Mouse (Mus musculus): Measurements from ENCODE around the gene Inip. TPM values are rescaled to one million over a fixed set of nuclear protein-coding genes. Genes with fewer than 3 reads are reported as not detected.

Gene Inip
- polyA plus RNA-seq, 2 experiments, result 20.4 to 40.0 TPM

DNA sequence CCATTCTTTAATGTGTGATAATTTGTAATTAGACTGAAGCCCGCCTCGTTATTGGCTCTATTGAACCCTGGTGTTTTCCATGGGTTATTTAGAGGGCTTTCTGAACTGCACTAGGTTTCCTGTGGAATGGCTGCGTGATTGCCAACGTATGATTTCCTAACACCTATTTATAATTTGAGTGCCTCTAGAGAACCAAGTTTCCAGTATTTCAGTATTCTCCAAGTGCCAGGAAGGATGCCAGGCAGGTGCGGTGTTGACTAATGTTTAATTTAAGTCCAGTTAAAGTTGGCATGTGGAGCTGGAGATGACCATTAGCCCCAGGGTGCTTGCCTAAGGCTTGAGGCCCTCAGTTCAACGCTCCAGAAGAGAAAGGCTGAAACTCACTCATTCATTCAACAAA, 14.3 kb downstream of the Inip start:
- DNase-seq (ENCODE audit: low spot score) (no peak), ATAC-seq (ENCODE audit: low FRiP score, low read depth) (no peak)
- H3K9ac ChIP-seq (ENCODE audit: low read depth, low read length, severe bottlenecking), result no peak overlapping the region
- H3K4me2 ChIP-seq (replicated peaks; ENCODE audit: low read depth, low read length, severe bottlenecking), result no peak overlapping the region
- H3K27me3 ChIP-seq (ENCODE audit: control insufficient read depth, insufficient read depth, low read length), result no peaks in the 10 kb centered on the region
- H3K27ac ChIP-seq (replicated peaks; ENCODE audit: low read depth, low read length), result no peak overlapping the region
- H3K4me3 ChIP-seq (replicated peaks; ENCODE audit: low read length), result no peak overlapping the region
- no peaks in the 10 kb centered on the region for H3K9me3 ChIP-seq (ENCODE audit: control insufficient read depth, low read length)
- WGBS, result 62% methylated on average over 6 of the region's 6 CpGs
- H3K36me3 ChIP-seq (ENCODE audit: control insufficient read depth, insufficient read depth, low read length), result no peaks in the 10 kb centered on the region
- H3K4me1 ChIP-seq (ENCODE audit: control insufficient read depth, insufficient read depth, low read length), result peaks cover 3% of the 10 kb centered on the region; the same call in 1 of the 2 replicates
- TF ChIP-seq POLR2A (IDR thresholded peaks at IDR 0.05; ENCODE audit: borderline replicate concordance, extremely low read depth, insufficient read depth, insufficient read length), result no peak

DNA sequence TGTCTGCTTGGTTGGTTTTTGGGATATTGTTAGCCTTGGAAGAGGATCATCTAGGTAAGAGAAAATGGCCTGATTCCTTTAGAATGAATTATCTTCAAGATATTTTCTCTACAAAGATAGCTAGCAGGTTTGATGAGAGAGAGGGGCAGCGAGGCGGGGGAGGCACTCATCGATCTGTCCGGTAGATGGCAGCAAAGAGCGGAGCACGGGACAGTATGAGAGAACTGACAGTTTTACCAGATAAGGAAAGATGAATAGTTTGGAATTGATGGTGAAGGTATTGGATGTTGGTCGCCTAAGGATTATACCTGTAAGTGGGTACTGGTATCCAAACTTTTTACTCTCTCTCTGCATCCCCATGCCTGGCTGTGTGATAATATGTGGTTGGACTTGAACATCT, 14.7 kb downstream of the Inip start:
- DNase-seq (ENCODE audit: low spot score), result peak; percentile 63
- no peak overlapping the region for H3K9ac ChIP-seq (ENCODE audit: low read depth, low read length, severe bottlenecking)

DNA sequence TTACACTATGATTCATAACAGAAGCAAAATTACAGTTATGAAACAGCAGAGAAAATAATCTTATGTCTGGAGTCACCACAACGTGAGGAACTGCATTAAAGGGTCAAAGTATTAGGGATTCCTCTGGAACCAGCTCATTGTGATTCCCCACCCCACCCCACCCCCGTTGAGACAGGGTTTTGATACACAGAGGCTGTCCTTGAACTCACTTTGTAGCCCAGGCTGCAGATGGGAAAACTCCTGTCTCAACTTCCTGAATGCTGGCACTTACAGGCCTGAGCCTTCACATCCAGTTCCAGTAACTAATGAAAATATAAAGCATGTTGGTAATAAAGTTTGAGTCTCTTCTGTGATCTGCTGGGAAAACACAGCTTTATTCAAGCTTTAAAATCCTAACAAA, 16.0 kb downstream of the Inip start:
- TF ChIP-seq POLR2A (IDR thresholded peaks at IDR 0.05; ENCODE audit: borderline replicate concordance, extremely low read depth, insufficient read depth, insufficient read length), result no peak
- H3K4me2 ChIP-seq (replicated peaks; ENCODE audit: low read depth, low read length, severe bottlenecking), result no peak overlapping the region
- no peaks in the 10 kb centered on the region for H3K36me3 ChIP-seq (ENCODE audit: control insufficient read depth, insufficient read depth, low read length)
- no peaks in the 10 kb centered on the region for H3K27me3 ChIP-seq (ENCODE audit: control insufficient read depth, insufficient read depth, low read length)
- no peaks in the 10 kb centered on the region for H3K9me3 ChIP-seq (ENCODE audit: control insufficient read depth, low read length)
- no peak for DNase-seq (ENCODE audit: low spot score)
- H3K27ac ChIP-seq (replicated peaks; ENCODE audit: low read depth, low read length), result no peak overlapping the region
- 45% methylated on average over 2 of the region's 2 CpGs for WGBS
- ATAC-seq (ENCODE audit: low FRiP score, low read depth), result no peak
- peaks cover 3% of the 10 kb centered on the region; the same call in 1 of the 2 replicates for H3K4me1 ChIP-seq (ENCODE audit: control insufficient read depth, insufficient read depth, low read length)
- H3K4me3 ChIP-seq (replicated peaks; ENCODE audit: low read length), result no peak overlapping the region
- H3K9ac ChIP-seq (ENCODE audit: low read depth, low read length, severe bottlenecking), result no peak overlapping the region

More for the DNA sequence above, 14.7 kb downstream of the Inip start:
- no peaks in the 10 kb centered on the region for H3K9me3 ChIP-seq (ENCODE audit: control insufficient read depth, low read length)
- peaks cover 3% of the 10 kb centered on the region; the same call in 1 of the 2 replicates for H3K4me1 ChIP-seq (ENCODE audit: control insufficient read depth, insufficient read depth, low read length)
- H3K36me3 ChIP-seq (ENCODE audit: control insufficient read depth, insufficient read depth, low read length), result no peaks in the 10 kb centered on the region
- WGBS, result 0% methylated on average over 7 of the region's 7 CpGs
- H3K27ac ChIP-seq (replicated peaks; ENCODE audit: low read depth, low read length), result no peak overlapping the region
- no peak for TF ChIP-seq POLR2A (IDR thresholded peaks at IDR 0.05; ENCODE audit: borderline replicate concordance, extremely low read depth, insufficient read depth, insufficient read length)
- H3K4me2 ChIP-seq (replicated peaks; ENCODE audit: low read depth, low read length, severe bottlenecking), result no peak overlapping the region
- no peak for ATAC-seq (ENCODE audit: low FRiP score, low read depth)
- no peak overlapping the region for H3K4me3 ChIP-seq (replicated peaks; ENCODE audit: low read length)
- no peaks in the 10 kb centered on the region for H3K27me3 ChIP-seq (ENCODE audit: control insufficient read depth, insufficient read depth, low read length)

DNA sequence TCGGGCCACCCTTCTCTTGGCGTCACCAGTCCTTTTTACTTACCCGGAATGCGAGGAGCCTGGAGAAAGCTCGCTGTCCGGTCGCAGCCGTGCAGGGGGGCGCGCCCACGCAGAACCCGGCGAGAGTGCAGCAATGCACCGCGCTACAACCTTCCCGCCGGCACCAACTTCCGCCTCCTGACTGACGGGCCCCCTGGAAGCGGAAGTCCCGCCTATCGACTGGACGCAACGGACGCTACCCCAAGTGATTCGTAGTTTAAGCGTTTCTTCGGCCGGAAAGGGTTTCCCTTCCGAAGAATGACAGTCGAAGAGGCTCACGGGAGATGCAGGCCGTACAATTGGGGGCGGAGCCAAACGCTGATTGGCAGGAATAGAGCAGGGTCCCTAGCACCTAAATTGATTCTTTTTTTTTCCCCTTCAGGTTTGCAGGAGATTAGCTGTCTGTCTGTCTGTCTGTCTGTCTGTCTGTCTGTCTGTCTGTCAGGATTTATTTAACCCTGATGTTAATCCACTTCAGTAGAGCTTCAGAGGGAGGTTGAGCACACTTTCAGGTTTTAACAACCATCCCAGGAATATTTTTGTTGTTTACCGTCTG, 17.6 kb downstream of the Inip start:
- Histone ChIP-seq H3K27me3 (ENCODE audit: control insufficient read depth, insufficient read depth, low read length) (no peaks in the 10 kb centered on the region), H3K4me3 (replicated peaks; ENCODE audit: low read length) (peak overlapping the region; percentile 98), H3K9me3 (ENCODE audit: control insufficient read depth, low read length) (no peaks in the 10 kb centered on the region), H3K36me3 (ENCODE audit: control insufficient read depth, insufficient read depth, low read length) (no peaks in the 10 kb centered on the region), H3K27ac (replicated peaks; ENCODE audit: low read depth, low read length) (peak overlapping the region; percentile 43), H3K9ac (ENCODE audit: low read depth, low read length, severe bottlenecking) (peak overlapping the region; percentile 78), H3K4me2 (replicated peaks; ENCODE audit: low read depth, low read length, severe bottlenecking) (peak overlapping the region; percentile 58), H3K4me1 (ENCODE audit: control insufficient read depth, insufficient read depth, low read length) (peaks cover 3% of the 10 kb centered on the region; the same call in 1 of the 2 replicates)
- ATAC-seq (ENCODE audit: low FRiP score, low read depth), result peak; percentile 96
- 2% methylated on average over 36 of the region's 36 CpGs for WGBS
- peak; percentile 98 for DNase-seq (ENCODE audit: low spot score)
- TF ChIP-seq POLR2A (IDR thresholded peaks at IDR 0.05; ENCODE audit: borderline replicate concordance, extremely low read depth, insufficient read depth, insufficient read length), result no peak

DNA sequence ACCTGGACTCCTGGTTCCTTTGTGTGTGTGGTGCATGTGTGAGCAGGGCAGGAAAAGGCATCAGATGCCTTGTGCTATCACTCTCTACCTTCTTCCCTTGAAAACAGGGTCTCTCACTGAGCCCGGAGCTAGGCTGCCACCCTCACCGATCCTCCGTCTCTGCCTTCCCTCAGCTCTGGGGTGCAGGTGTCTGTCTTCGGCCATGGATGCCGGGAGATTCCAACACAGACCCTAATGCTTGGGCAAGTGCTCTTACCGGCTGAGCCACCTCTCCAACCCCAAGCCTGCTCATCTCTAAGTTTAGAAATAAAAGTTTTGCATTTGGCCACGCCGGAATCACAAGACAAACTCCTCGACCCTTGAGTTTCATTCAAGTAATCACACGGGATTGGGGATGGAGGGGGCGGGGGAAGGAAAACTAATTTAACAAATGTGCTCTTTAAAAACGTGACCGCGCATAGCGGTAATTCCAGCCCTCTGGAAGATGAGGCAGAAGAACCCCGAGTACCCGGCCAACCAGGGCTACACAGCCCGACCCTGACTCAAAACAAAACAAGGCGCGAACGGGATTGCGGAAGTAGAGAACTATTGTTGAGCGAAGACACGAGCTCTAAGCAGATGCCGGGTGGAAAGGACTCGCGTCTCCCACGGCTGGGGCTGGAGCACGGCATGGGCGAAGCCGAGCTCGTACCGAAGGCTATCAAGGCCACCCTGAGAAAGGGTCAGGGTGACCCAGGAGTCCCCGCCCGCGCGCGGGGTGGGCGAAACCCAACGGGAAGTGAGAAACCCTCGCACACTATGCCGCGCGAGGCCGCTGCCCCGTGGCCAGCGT, 18.3 kb downstream of the Inip start:
- Histone ChIP-seq H3K4me2 (replicated peaks; ENCODE audit: low read depth, low read length, severe bottlenecking) (peak overlapping the region; percentile 58), H3K27ac (replicated peaks; ENCODE audit: low read depth, low read length) (peak overlapping the region; percentile 43), H3K27me3 (ENCODE audit: control insufficient read depth, insufficient read depth, low read length) (no peaks in the 10 kb centered on the region), H3K4me3 (replicated peaks; ENCODE audit: low read length) (peak overlapping the region; percentile 98), H3K36me3 (ENCODE audit: control insufficient read depth, insufficient read depth, low read length) (no peaks in the 10 kb centered on the region; the same call in 1 of the 2 replicates), H3K4me1 (ENCODE audit: control insufficient read depth, insufficient read depth, low read length) (peaks cover 3% of the 10 kb centered on the region; the same call in 1 of the 2 replicates), H3K9me3 (ENCODE audit: control insufficient read depth, low read length) (no peaks in the 10 kb centered on the region), H3K9ac (ENCODE audit: low read depth, low read length, severe bottlenecking) (peak overlapping the region; percentile 78)
- ATAC-seq (ENCODE audit: low FRiP score, low read depth), result peak; percentile 28
- no peak for DNase-seq (ENCODE audit: low spot score)
- no peak for TF ChIP-seq POLR2A (IDR thresholded peaks at IDR 0.05; ENCODE audit: borderline replicate concordance, extremely low read depth, insufficient read depth, insufficient read length)
- 1% methylated on average over 47 of the region's 47 CpGs for WGBS

Measured in limb, embryonic 14.5 days (tissue).